Mouse (Mus musculus): Measurements from ENCODE around the gene Rps6ka5. TPM values are rescaled to one million over a fixed set of nuclear protein-coding genes. Genes with fewer than 3 reads are reported as not detected.

Rps6ka5 gene
- polyA plus RNA-seq, 1 experiment from 2014 or later = 7.0 TPM

DNA sequence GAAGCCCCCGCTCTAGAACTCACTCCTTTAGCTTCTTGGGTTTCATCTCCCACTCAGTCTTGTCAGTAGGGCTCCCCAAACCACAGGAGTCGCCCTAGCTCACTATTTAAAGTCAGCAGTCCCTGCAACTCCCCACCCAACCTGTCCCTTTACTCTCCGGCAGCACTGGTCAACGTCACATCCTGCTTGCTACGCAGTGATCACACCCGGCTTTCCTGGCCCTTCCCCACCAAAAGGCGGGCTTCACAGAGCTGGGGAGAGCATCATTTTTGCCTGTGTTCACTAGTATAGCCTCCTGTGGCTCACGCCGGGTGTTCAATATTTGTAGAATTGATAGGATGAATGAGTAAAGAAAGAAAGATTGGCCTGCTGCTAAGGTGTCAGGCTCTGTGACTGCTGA lies 209.4 kb downstream of the Rps6ka5 start:
- Histone ChIP-seq H3K27ac (ENCODE audit: low read length) (no peak overlapping the region), H3K4me1 (ENCODE audit: control insufficient read depth, insufficient read depth, low read length) (peaks cover 27% of the 10 kb centered on the region), H3K36me3 (ENCODE audit: control insufficient read depth, insufficient read depth, low read length) (no peaks in the 10 kb centered on the region), H3K9me3 (replicated peaks; ENCODE audit: control insufficient read depth, low read length, poor library complexity, severe bottlenecking) (no peaks in the 10 kb centered on the region), H3K9ac (ENCODE audit: low read depth, low read length) (no peak overlapping the region), H3K4me3 (ENCODE audit: low read depth, low read length) (no peak overlapping the region), H3K27me3 (ENCODE audit: control insufficient read depth, insufficient read depth, low read depth, low read length) (no peaks in the 10 kb centered on the region), H3K4me2 (ENCODE audit: low read length) (no peak overlapping the region)
- no peak for ATAC-seq
- 91% methylated on average over 9 of the region's 9 CpGs for WGBS

DNA sequence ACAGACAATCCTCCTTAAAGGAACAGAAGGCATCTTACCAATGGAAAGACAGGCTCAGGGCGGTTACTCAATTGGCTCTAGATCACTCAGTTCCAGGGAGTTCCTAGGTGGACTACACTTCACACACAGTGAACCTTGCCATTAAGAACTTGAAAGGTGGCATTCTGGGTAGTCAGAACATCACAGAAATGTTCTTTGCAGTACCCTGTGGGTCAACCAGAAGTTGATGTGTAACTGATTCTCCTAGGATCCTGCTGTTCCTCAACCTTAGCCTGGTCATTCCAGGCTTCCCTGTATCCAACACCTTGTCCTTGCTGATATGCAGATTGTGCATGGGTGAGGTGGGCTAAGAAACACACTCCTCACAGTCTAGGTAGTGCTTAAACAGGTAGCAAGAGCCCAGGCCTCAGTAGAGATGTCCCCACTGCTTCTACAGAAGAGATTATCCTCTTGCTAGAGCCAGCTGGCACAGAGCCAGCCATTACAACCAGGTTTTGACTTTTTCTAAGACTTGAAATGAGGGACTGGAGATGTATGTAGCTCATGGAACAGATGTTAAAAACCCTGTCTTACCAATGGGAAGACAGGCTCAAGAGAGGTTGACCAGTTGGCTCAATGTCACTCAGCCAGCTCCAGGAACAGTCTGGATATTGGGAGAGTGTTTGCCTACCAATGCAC lies 210.5 kb downstream of the Rps6ka5 start:
- no peak for ATAC-seq

DNA sequence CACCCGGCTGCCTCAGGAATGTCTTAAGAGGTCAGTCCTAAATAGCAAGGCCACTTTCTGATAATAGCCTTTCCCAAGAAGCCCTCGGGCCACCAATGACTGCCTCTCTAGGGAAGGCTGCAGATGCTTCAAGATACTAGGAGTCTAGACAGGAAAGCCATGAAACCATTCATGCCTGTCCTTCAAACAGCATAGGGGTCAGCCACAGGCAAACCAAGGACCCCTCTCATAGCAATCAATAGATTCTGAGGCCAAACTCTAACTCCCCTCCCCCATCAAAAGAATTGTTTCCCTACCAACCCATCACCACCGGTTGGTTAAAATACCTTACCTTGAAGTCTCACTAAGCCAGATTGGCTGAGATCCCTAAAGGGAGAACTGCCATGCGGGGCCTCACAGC lies 211.3 kb downstream of the Rps6ka5 start:
- no peaks in the 10 kb centered on the region; the same call in 1 of the 2 replicates for H3K9me3 ChIP-seq (replicated peaks; ENCODE audit: control insufficient read depth, low read length, poor library complexity, severe bottlenecking)
- H3K4me1 ChIP-seq (ENCODE audit: control insufficient read depth, insufficient read depth, low read length) = peaks cover 22% of the 10 kb centered on the region
- ATAC-seq = no peak
- WGBS = 95% methylated on average over 4 of the region's 4 CpGs
- no peak overlapping the region for H3K9ac ChIP-seq (ENCODE audit: low read depth, low read length)
- H3K4me2 ChIP-seq (ENCODE audit: low read length) = no peak overlapping the region
- no peak overlapping the region for H3K4me3 ChIP-seq (ENCODE audit: low read depth, low read length)
- no peaks in the 10 kb centered on the region for H3K27me3 ChIP-seq (ENCODE audit: control insufficient read depth, insufficient read depth, low read depth, low read length)
- no peak overlapping the region for H3K27ac ChIP-seq (ENCODE audit: low read length)
- H3K36me3 ChIP-seq (ENCODE audit: control insufficient read depth, insufficient read depth, low read length) = no peaks in the 10 kb centered on the region

More for the DNA sequence above, 210.5 kb downstream of the Rps6ka5 start:
- H3K9ac ChIP-seq (ENCODE audit: low read depth, low read length) = no peak overlapping the region
- 97% methylated on average over 1 of the region's 1 CpGs for WGBS
- H3K36me3 ChIP-seq (ENCODE audit: control insufficient read depth, insufficient read depth, low read length) = no peaks in the 10 kb centered on the region
- peaks cover 27% of the 10 kb centered on the region for H3K4me1 ChIP-seq (ENCODE audit: control insufficient read depth, insufficient read depth, low read length)
- H3K9me3 ChIP-seq (replicated peaks; ENCODE audit: control insufficient read depth, low read length, poor library complexity, severe bottlenecking) = no peaks in the 10 kb centered on the region; the same call in 1 of the 2 replicates
- no peak overlapping the region for H3K4me2 ChIP-seq (ENCODE audit: low read length)
- no peak overlapping the region for H3K4me3 ChIP-seq (ENCODE audit: low read depth, low read length)
- H3K27ac ChIP-seq (ENCODE audit: low read length) = no peak overlapping the region
- no peaks in the 10 kb centered on the region for H3K27me3 ChIP-seq (ENCODE audit: control insufficient read depth, insufficient read depth, low read depth, low read length)

DNA sequence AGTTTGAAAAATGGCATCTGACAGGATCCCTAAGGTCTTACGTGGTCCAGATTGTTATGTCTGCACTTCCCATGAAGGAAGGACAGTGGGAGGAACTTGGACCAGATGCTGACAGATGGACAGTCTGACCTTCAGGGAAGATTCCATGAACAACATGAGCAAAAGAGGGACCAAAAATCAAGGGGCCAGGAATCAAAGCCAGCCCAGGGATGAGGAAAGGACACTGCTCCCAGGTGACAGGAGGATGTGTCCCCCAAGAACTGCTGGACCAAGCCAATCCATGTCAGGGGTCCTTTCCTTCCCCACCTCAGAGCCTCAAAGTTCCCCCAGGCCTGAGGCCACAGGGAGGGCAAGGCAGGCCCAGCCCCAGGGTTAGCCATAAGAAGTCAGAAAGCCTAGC lies 212.2 kb downstream of the Rps6ka5 start:
- Histone ChIP-seq H3K4me2 (ENCODE audit: low read length) (no peak overlapping the region), H3K4me3 (ENCODE audit: low read depth, low read length) (no peak overlapping the region), H3K4me1 (ENCODE audit: control insufficient read depth, insufficient read depth, low read length) (peaks cover 17% of the 10 kb centered on the region), H3K9ac (ENCODE audit: low read depth, low read length) (no peak overlapping the region), H3K27me3 (ENCODE audit: control insufficient read depth, insufficient read depth, low read depth, low read length) (no peaks in the 10 kb centered on the region), H3K36me3 (ENCODE audit: control insufficient read depth, insufficient read depth, low read length) (no peaks in the 10 kb centered on the region), H3K9me3 (replicated peaks; ENCODE audit: control insufficient read depth, low read length, poor library complexity, severe bottlenecking) (no peaks in the 10 kb centered on the region; the same call in 1 of the 2 replicates), H3K27ac (ENCODE audit: low read length) (no peak overlapping the region)
- 91% methylated on average over 1 of the region's 1 CpGs for WGBS
- ATAC-seq = no peak

DNA sequence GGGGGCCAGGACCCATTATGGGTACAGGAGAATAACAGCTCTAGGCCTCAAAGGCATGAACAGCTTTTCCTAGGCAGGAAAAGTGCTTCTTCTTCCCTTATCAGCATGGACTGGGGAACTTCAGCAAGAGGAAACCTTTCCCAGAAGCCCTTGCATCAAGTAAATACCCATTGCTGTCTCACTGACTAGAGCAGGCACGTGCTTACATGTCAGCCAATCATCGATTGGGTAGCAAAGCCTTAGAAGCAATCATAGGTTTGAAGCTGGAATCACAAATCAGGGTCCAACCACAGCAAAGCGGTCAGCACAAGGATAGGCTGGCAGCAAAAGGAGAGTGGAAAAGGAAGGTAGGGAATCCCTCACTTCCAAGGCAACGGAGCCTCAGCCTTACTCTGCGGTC lies 213.7 kb downstream of the Rps6ka5 start:
- Histone ChIP-seq H3K27me3 (ENCODE audit: control insufficient read depth, insufficient read depth, low read depth, low read length) (no peaks in the 10 kb centered on the region), H3K9me3 (replicated peaks; ENCODE audit: control insufficient read depth, low read length, poor library complexity, severe bottlenecking) (no peaks in the 10 kb centered on the region; the same call in 1 of the 2 replicates), H3K4me1 (ENCODE audit: control insufficient read depth, insufficient read depth, low read length) (peaks cover 3% of the 10 kb centered on the region), H3K36me3 (ENCODE audit: control insufficient read depth, insufficient read depth, low read length) (no peaks in the 10 kb centered on the region), H3K4me2 (ENCODE audit: low read length) (no peak overlapping the region), H3K4me3 (ENCODE audit: low read depth, low read length) (no peak overlapping the region), H3K9ac (ENCODE audit: low read depth, low read length) (no peak overlapping the region), H3K27ac (ENCODE audit: low read length) (no peak overlapping the region)
- no peak for ATAC-seq
- 94% methylated on average over 5 of the region's 5 CpGs for WGBS

DNA sequence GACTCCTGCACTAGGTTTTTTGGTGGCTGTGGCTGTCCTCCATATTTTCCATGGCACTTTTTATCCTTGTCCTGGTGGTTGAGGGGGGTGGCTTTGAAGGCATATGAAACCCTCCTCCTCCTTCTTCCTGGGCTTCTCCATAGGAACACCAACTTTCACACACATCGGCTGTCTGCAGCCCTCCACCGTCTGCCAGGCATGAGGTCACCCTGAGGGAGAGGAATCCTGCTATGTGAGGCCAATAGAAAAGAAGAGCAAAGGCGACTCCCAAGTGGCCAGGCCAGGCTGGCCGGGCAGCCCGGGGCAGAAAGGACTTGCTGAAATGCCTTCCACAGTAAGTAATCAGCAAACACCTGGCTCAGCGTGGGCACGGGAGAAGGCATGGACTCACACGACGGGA lies 214.1 kb downstream of the Rps6ka5 start:
- no peak overlapping the region for H3K4me2 ChIP-seq (ENCODE audit: low read length)
- no peaks in the 10 kb centered on the region for H3K27me3 ChIP-seq (ENCODE audit: control insufficient read depth, insufficient read depth, low read depth, low read length)
- H3K4me3 ChIP-seq (ENCODE audit: low read depth, low read length) = no peak overlapping the region
- no peaks in the 10 kb centered on the region for H3K4me1 ChIP-seq (ENCODE audit: control insufficient read depth, insufficient read depth, low read length)
- whole genome bisulfite sequencing = 89% methylated on average over 9 of the region's 9 CpGs
- H3K36me3 ChIP-seq (ENCODE audit: control insufficient read depth, insufficient read depth, low read length) = no peaks in the 10 kb centered on the region
- H3K9ac ChIP-seq (ENCODE audit: low read depth, low read length) = no peak overlapping the region
- no peak overlapping the region for H3K27ac ChIP-seq (ENCODE audit: low read length)
- no peaks in the 10 kb centered on the region; the same call in 1 of the 2 replicates for H3K9me3 ChIP-seq (replicated peaks; ENCODE audit: control insufficient read depth, low read length, poor library complexity, severe bottlenecking)
- no peak for ATAC-seq

DNA sequence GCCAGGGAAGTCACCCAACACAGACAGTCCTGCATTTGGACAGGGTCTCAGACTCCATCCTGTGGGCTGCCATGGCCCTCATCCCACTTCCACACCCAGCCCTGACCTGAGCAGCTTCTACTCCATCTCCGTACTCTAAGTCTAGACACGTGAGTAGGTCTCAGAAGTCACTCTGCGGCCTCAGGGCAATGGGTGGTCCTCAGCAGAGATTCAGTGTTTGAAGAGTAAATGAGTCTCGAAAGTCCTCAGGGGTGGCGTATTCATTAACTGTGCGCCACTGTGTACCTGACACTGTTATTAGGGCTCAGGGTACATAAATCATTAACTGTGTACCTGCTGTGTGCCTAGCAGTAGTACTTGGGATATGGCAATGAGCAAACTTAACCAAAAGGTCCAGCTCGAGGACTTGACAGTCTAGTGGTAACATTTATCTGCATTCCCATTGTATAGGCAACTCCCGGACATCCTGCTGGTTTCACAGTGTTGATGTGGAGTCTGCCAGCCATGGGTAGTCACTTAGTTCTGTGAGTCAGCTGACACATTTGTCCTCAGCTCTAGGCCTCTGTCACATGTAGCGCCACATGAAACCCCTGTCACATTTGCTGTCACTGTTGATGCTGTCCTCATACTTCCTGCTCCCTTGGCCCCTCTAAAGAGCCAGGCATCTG lies 217.0 kb downstream of the Rps6ka5 start:
- Histone ChIP-seq H3K4me3 (ENCODE audit: low read depth, low read length) (no peak overlapping the region), H3K4me2 (ENCODE audit: low read length) (no peak overlapping the region), H3K4me1 (ENCODE audit: control insufficient read depth, insufficient read depth, low read length) (no peaks in the 10 kb centered on the region), H3K27me3 (ENCODE audit: control insufficient read depth, insufficient read depth, low read depth, low read length) (no peaks in the 10 kb centered on the region), H3K9me3 (replicated peaks; ENCODE audit: control insufficient read depth, low read length, poor library complexity, severe bottlenecking) (no peaks in the 10 kb centered on the region; the same call in 1 of the 2 replicates), H3K27ac (ENCODE audit: low read length) (no peak overlapping the region), H3K9ac (ENCODE audit: low read depth, low read length) (no peak overlapping the region), H3K36me3 (ENCODE audit: control insufficient read depth, insufficient read depth, low read length) (no peaks in the 10 kb centered on the region)
- no peak; the same call in 1 of the 2 replicates for ATAC-seq
- 83% methylated on average over 9 of the region's 9 CpGs for WGBS

DNA sequence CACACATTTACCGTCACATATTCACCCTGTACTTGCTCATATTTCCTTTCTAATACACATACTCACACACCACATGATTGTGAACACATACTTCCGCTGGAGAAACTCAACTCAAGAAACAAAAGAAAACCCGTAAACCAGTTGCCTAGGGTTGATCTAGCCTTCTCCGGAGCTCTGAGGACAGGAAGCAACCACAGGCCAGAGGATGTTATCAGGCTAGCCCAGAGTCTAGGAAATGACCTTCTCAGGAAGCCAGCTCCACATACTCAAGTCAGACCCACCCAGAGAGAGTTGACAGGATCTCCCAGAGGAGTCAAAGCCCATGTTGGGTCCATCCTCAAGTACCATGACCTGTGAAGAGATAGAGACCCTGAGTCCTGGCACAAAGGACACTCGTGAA lies 218.1 kb downstream of the Rps6ka5 start:
- 98% methylated on average over 5 of the region's 5 CpGs for WGBS
- no peak overlapping the region for H3K4me2 ChIP-seq (ENCODE audit: low read length)
- H3K4me1 ChIP-seq (ENCODE audit: control insufficient read depth, insufficient read depth, low read length) = no peaks in the 10 kb centered on the region
- no peak overlapping the region for H3K27ac ChIP-seq (ENCODE audit: low read length)
- no peaks in the 10 kb centered on the region for H3K27me3 ChIP-seq (ENCODE audit: control insufficient read depth, insufficient read depth, low read depth, low read length)
- H3K36me3 ChIP-seq (ENCODE audit: control insufficient read depth, insufficient read depth, low read length) = no peaks in the 10 kb centered on the region
- H3K9ac ChIP-seq (ENCODE audit: low read depth, low read length) = no peak overlapping the region
- H3K9me3 ChIP-seq (replicated peaks; ENCODE audit: control insufficient read depth, low read length, poor library complexity, severe bottlenecking) = no peaks in the 10 kb centered on the region; the same call in 1 of the 2 replicates
- no peak for ATAC-seq
- H3K4me3 ChIP-seq (ENCODE audit: low read depth, low read length) = no peak overlapping the region

DNA sequence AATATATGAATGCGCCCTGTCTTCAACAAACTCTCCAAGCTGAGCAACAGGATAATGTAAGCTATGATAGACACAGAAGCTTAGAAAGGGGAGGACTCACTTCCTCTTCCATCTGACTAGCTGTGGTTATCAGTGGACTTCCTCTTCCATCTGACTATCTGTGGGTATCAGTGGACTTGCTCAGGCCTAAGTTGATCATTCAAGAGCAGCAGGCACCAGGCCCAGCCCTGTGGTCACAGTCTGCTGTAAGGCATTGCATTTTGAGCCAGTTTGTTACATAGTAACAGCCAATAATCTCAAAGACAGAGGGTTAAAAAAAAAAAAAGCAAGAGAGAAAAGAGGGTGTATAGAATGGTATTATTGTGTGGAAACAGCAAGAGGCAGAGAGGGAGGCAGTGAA lies 221.3 kb downstream of the Rps6ka5 start:
- H3K4me3 ChIP-seq (ENCODE audit: low read depth, low read length) = no peak overlapping the region
- 97% methylated on average over 1 of the region's 1 CpGs for WGBS
- no peak for ATAC-seq
- H3K4me2 ChIP-seq (ENCODE audit: low read length) = no peak overlapping the region
- no peaks in the 10 kb centered on the region for H3K9me3 ChIP-seq (replicated peaks; ENCODE audit: control insufficient read depth, low read length, poor library complexity, severe bottlenecking)
- H3K9ac ChIP-seq (ENCODE audit: low read depth, low read length) = no peak overlapping the region
- no peak overlapping the region for H3K27ac ChIP-seq (ENCODE audit: low read length)
- no peaks in the 10 kb centered on the region for H3K4me1 ChIP-seq (ENCODE audit: control insufficient read depth, insufficient read depth, low read length)
- H3K36me3 ChIP-seq (ENCODE audit: control insufficient read depth, insufficient read depth, low read length) = no peaks in the 10 kb centered on the region
- H3K27me3 ChIP-seq (ENCODE audit: control insufficient read depth, insufficient read depth, low read depth, low read length) = no peaks in the 10 kb centered on the region
